In the genomic region with DNA sequence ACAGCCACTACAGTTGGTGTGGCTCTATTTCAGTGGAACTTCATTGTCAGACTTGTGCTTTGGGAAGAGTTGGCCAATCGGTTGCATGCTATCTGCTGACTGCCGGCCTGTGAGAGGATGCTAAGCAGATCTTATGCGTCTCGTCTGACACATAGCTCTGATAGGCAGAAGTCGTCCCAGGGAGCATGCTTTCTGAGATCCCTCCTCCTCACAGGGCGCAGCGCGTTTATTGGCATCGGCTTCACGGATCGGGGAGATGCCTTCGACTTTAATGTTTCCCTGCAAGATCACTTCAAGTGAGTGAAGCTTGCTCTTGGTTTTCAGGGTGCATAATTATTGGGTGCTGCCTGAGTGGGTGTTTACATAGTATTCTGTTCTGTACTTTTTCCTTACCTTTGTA, we compare ENCODE assay signal across 16 mouse cellular contexts.
"Had no signal": no experiment of that assay in that cellular context is flagged by ENCODE, and none has a peak within 500 bp of the region (broad histone marks: within the 10 kb centered on the region; RNA-seq: fewer than 3 reads in every experiment).

No protein-coding gene starts in this region.

- DNase-seq: retina, postnatal 1 day; right cerebral cortex, adult 18-20 months; right cerebral cortex, postnatal 14 days; right cerebral cortex, postnatal 25 days; right cerebral cortex, postnatal 4 days; spleen, adult 18-20 months; thymus, adult 18-20 months; thymus, adult 2 months; thymus, postnatal 14 days; thymus, postnatal 25 days; thymus, postnatal 36 days; thymus, postnatal 4 days had no signal

- H3K27ac ChIP-seq: neural tube, embryonic 13.5 days; neural tube, embryonic 15.5 days; stomach, embryonic 15.5 days; stomach, postnatal 0 days had no signal

- H3K27me3 ChIP-seq: neural tube, embryonic 13.5 days; neural tube, embryonic 15.5 days; stomach, embryonic 15.5 days had no signal

- H3K9me3 ChIP-seq: neural tube, embryonic 13.5 days; neural tube, embryonic 15.5 days; stomach, embryonic 15.5 days had no signal

- H3K4me2 ChIP-seq: neural tube, embryonic 13.5 days; neural tube, embryonic 15.5 days; stomach, embryonic 15.5 days had no signal

- H3K9ac ChIP-seq: neural tube, embryonic 13.5 days; neural tube, embryonic 15.5 days; stomach, embryonic 15.5 days had no signal

- H3K4me3 ChIP-seq: neural tube, embryonic 13.5 days; neural tube, embryonic 15.5 days; stomach, embryonic 15.5 days had no signal
